Mouse (Mus musculus) myocyte (in vitro differentiated cells): ENCODE measurements at regions not wholly inside any gene's neighbourhood (a gene's known extent, or its start where the extent isn't known, plus 50 kb on each side); places are given as distances from the start of the nearest gene placed in this dataset.

Experiments
- H3K27me3 ChIP-seq: one replicate; pipeline ENCODE4 v1.6.1; 2011; ENCODE audit not compliant: control insufficient read depth, insufficient read depth, insufficient read length
- H3K36me3 ChIP-seq: one replicate; pipeline ENCODE4 v1.6.1; 2011; ENCODE audit not compliant: control insufficient read depth, insufficient read depth
- H3K4me2 ChIP-seq: one replicate; pipeline ENCODE4 v1.6.1; 2011; ENCODE audit warnings: low read depth, control low read depth
- H3K4me3 ChIP-seq: one replicate; pipeline ENCODE4 v1.5.1; 2011; ENCODE audit warnings: mild to moderate bottlenecking, control low read depth, moderate library complexity
- H3K79me2 ChIP-seq: one replicate; pipeline ENCODE4 v1.6.1; 2011; ENCODE audit not compliant: control insufficient read depth, insufficient read depth
- H3ac ChIP-seq: one replicate; pipeline ENCODE4 v1.6.1; 2011; ENCODE audit not compliant: control insufficient read depth, insufficient read length
- CEBPB ChIP-seq: IDR thresholded peaks from 2 replicates; pipeline ENCODE4 v1.6.1; 2011; ENCODE audit warnings: mild to moderate bottlenecking, moderate library complexity; ENCODE audit not compliant: poor library complexity, insufficient read depth, severe bottlenecking
- E2F4 ChIP-seq: IDR thresholded peaks from one replicate; pipeline ENCODE4 v1.6.1; 2011; ENCODE audit warnings: mild to moderate bottlenecking, control low read depth, moderate library complexity; ENCODE audit not compliant: insufficient read depth
- MAX ChIP-seq: IDR thresholded peaks from one replicate; pipeline ENCODE4 v1.6.1; 2011; ENCODE audit warnings: low read depth, mild to moderate bottlenecking, control low read depth
- MYOD1 ChIP-seq, 3 experiments: IDR thresholded peaks; one replicate each; pipeline ENCODE4 v1.6.1; 2011; ENCODE audit warnings: control low read depth in 2 of 3, low read depth in 2 of 3, mild to moderate bottlenecking in 2 of 3, moderate library complexity in 1 of 3; ENCODE audit not compliant: insufficient read length in 2 of 3, control insufficient read depth in 1 of 3
- MYOG ChIP-seq, 3 experiments: IDR thresholded peaks; one replicate each; pipeline ENCODE4 v1.6.1; 2011; ENCODE audit warnings: control low read depth in 2 of 3, low read depth in 2 of 3, mild to moderate bottlenecking in 2 of 3; ENCODE audit not compliant: insufficient read length in 2 of 3, control insufficient read depth in 1 of 3, insufficient read depth in 1 of 3
- POLR2A ChIP-seq: IDR thresholded peaks from one replicate; pipeline ENCODE4 v1.6.1; 2011; ENCODE audit warnings: low read depth, mild to moderate bottlenecking, control low read depth, moderate library complexity; ENCODE audit not compliant: insufficient read length
- POLR2AphosphoS2 ChIP-seq: IDR thresholded peaks from one replicate; pipeline ENCODE4 v1.6.1; 2011; ENCODE audit warnings: low read depth, control low read depth; ENCODE audit not compliant: insufficient read length
- REST ChIP-seq: IDR thresholded peaks from one replicate; pipeline ENCODE4 v1.6.1; 2011; ENCODE audit warnings: mild to moderate bottlenecking, control low read depth, moderate library complexity; ENCODE audit not compliant: insufficient read depth, insufficient read length
- SRF ChIP-seq: IDR thresholded peaks from one replicate; pipeline ENCODE4 v1.6.1; 2011; ENCODE audit warnings: low read depth; ENCODE audit not compliant: control insufficient read depth, insufficient read length
- TCF12 ChIP-seq: IDR thresholded peaks from one replicate; pipeline ENCODE4 v1.6.1; 2011; ENCODE audit warnings: mild to moderate bottlenecking, control low read depth; ENCODE audit not compliant: poor library complexity, insufficient read depth, severe bottlenecking
- TCF3 ChIP-seq: IDR thresholded peaks from one replicate; pipeline ENCODE4 v1.6.1; 2011; ENCODE audit warnings: low read depth, control low read depth; ENCODE audit not compliant: insufficient read length
- USF1 ChIP-seq: IDR thresholded peaks from one replicate; pipeline ENCODE4 v1.6.1; 2011; ENCODE audit warnings: low read depth, mild to moderate bottlenecking, control low read depth, moderate library complexity

GRCm38 (mm10) chr10:44646615-44647014, 118.3 kb upstream of the Prdm1 start:
- Histone ChIP-seq H3ac (no peak overlapping the region), H3K36me3 (no peaks in the 10 kb centered on the region), H3K27me3 (no peaks in the 10 kb centered on the region), H3K4me2 (no peak overlapping the region), H3K79me2 (no peaks in the 10 kb centered on the region), H3K4me3 (no peak overlapping the region)
- TF ChIP-seq POLR2A (no peak), POLR2AphosphoS2 (no peak), MYOD1 (IDR thresholded peaks at IDR 0.05; ENCODE audit: control insufficient read depth in 1 of 3, insufficient read length in 2 of 3, low read depth in 2 of 3) (no peak), SRF (no peak), REST (no peak), TCF12 (no peak), MAX (no peak), MYOG (IDR thresholded peaks at IDR 0.05; ENCODE audit: control insufficient read depth in 1 of 3, insufficient read depth in 1 of 3, insufficient read length in 2 of 3, low read depth in 2 of 3) (no peak), TCF3 (no peak)

GRCm38 (mm10) chr10:44641616-44642015, 113.3 kb upstream of the Prdm1 start:
- Histone ChIP-seq H3ac (no peak overlapping the region), H3K27me3 (no peaks in the 10 kb centered on the region), H3K79me2 (no peaks in the 10 kb centered on the region), H3K4me3 (no peak overlapping the region), H3K36me3 (no peaks in the 10 kb centered on the region), H3K4me2 (no peak overlapping the region)
- TF ChIP-seq MYOD1 (IDR thresholded peaks at IDR 0.05; ENCODE audit: control insufficient read depth in 1 of 3, insufficient read length in 2 of 3, low read depth in 2 of 3) (no peak), REST (no peak), POLR2A (no peak), CEBPB (no peak), TCF3 (no peak), TCF12 (no peak), MYOG (IDR thresholded peaks at IDR 0.05; ENCODE audit: control insufficient read depth in 1 of 3, insufficient read depth in 1 of 3, insufficient read length in 2 of 3, low read depth in 2 of 3) (no peak), SRF (no peak), USF1 (no peak), POLR2AphosphoS2 (no peak), MAX (no peak), E2F4 (no peak)

- Histone ChIP-seq H3K27me3 (no peaks in the 10 kb centered on the region), H3K4me3 (no peak overlapping the region), H3K79me2 (no peaks in the 10 kb centered on the region), H3K36me3 (no peaks in the 10 kb centered on the region), H3ac (no peak overlapping the region), H3K4me2 (no peak overlapping the region)
- TF ChIP-seq USF1: peak; percentile 26
- no peak for TF ChIP-seq TCF12
These were observed 112.3 kb upstream of the Prdm1 start for GRCm38 (mm10) chr10:44640620-44641019.

GRCm38 (mm10) chr10:44638678-44639077, 110.4 kb upstream of the Prdm1 start:
- Histone ChIP-seq H3K27me3 (no peaks in the 10 kb centered on the region), H3K79me2 (no peaks in the 10 kb centered on the region), H3ac (no peak overlapping the region), H3K4me3 (no peak overlapping the region), H3K36me3 (no peaks in the 10 kb centered on the region), H3K4me2 (no peak overlapping the region)
- TF ChIP-seq TCF3 (no peak), TCF12 (no peak), POLR2AphosphoS2 (no peak), SRF (no peak), CEBPB (no peak), MAX (no peak), POLR2A (no peak), REST (no peak), USF1 (no peak), E2F4 (no peak), MYOD1 (IDR thresholded peaks at IDR 0.05; ENCODE audit: control insufficient read depth in 1 of 3, insufficient read length in 2 of 3, low read depth in 2 of 3) (no peak), MYOG (IDR thresholded peaks at IDR 0.05; ENCODE audit: control insufficient read depth in 1 of 3, insufficient read depth in 1 of 3, insufficient read length in 2 of 3, low read depth in 2 of 3) (no peak)

GRCm38 (mm10) chr10:44636786-44637185, 108.5 kb upstream of the Prdm1 start:
- Histone ChIP-seq H3K4me2 (no peak overlapping the region), H3K4me3 (no peak overlapping the region), H3K79me2 (no peaks in the 10 kb centered on the region), H3K36me3 (no peaks in the 10 kb centered on the region), H3ac (no peak overlapping the region), H3K27me3 (no peaks in the 10 kb centered on the region)
- TF ChIP-seq E2F4 (no peak), SRF (no peak), MAX (no peak), MYOD1 (IDR thresholded peaks at IDR 0.05; ENCODE audit: control insufficient read depth in 1 of 3, insufficient read length in 2 of 3, low read depth in 2 of 3) (no peak), REST (no peak), MYOG (IDR thresholded peaks at IDR 0.05; ENCODE audit: control insufficient read depth in 1 of 3, insufficient read depth in 1 of 3, insufficient read length in 2 of 3, low read depth in 2 of 3) (no peak), USF1 (no peak), TCF3 (no peak), POLR2AphosphoS2 (no peak), POLR2A (no peak), TCF12 (no peak), CEBPB (no peak)
